Mouse (Mus musculus): ENCODE measurements around the gene Pick1.

Pick1 gene

DNA sequence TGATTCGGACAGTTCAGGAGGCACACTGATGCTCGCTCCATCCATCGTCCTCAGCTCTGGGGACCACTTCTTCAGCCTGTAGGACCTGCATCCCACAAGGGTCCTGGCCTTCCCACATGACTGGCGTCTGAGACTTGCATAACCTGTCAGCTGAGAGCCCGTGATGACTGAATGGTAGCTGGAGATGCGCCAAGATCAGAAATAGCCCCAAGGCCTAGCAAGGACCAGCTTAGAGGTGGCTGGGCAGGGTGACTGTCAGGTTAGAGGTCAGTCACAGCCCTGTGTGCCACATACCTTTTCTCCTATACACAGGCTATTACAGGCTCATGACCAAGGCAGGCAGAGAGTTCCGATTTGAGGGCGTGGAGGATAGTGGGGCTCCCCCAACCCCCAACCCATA is 33.5 kb upstream of the Pick1 start:
- Histone ChIP-seq H3K27me3 (ENCODE audit: insufficient read depth, low read length) (peaks cover 37% of the 10 kb centered on the region), H3K4me3 (replicated peaks; ENCODE audit: low read length) (no peak overlapping the region), H3K9me3 (ENCODE audit: low read length) (no peaks in the 10 kb centered on the region), H3K36me3 (ENCODE audit: insufficient read depth, low read length) (no peaks in the 10 kb centered on the region), H3K4me1 (replicated peaks; ENCODE audit: low read depth, low read length) (peaks cover 33% of the 10 kb centered on the region)
- TF ChIP-seq POU5F1 (IDR thresholded peaks at IDR 0.05; ENCODE audit: borderline replicate concordance, low read length) (no peak), CTCF (conservative IDR thresholded peaks at IDR 0.05; ENCODE audit: low read length) (no peak), NANOG (IDR thresholded peaks at IDR 0.05; ENCODE audit: borderline replicate concordance, low read length) (no peak)

DNA sequence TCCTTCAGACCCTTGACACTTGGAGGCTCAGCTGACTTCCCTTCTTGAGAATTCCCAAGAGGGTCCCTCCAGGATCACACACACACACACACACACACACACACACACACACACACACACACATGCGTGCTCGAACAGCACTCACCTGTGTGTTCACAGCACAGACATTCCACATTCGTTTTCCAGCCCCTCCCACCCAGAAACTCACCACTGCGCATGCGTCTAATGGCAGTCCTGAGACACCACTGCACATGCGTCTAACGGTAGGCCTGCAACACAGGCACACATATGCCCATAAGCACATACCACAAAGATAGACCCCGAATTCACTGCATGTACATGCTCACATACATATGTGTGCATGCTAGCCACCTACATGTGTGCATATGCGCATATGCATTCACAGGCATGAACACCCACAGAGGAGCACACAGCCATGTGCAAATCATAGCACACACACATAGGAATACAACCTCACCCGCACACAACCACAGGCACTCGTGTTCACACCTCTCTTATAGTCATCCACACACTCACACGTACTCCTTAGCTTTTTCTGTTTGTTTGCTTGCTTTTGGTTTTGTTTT is 29.5 kb upstream of the Pick1 start:
- Histone ChIP-seq H3K4me1 (replicated peaks; ENCODE audit: low read depth, low read length) (peaks cover 28% of the 10 kb centered on the region), H3K27me3 (ENCODE audit: insufficient read depth, low read length) (peaks cover 60% of the 10 kb centered on the region), H3K9me3 (ENCODE audit: low read length) (no peaks in the 10 kb centered on the region), H3K36me3 (ENCODE audit: insufficient read depth, low read length) (no peaks in the 10 kb centered on the region), H3K4me3 (replicated peaks; ENCODE audit: low read length) (no peak overlapping the region)
- TF ChIP-seq CTCF (conservative IDR thresholded peaks at IDR 0.05; ENCODE audit: low read length) (no peak), POU5F1 (IDR thresholded peaks at IDR 0.05; ENCODE audit: borderline replicate concordance, low read length) (peak; percentile 95), NANOG (IDR thresholded peaks at IDR 0.05; ENCODE audit: borderline replicate concordance, low read length) (no peak)

DNA sequence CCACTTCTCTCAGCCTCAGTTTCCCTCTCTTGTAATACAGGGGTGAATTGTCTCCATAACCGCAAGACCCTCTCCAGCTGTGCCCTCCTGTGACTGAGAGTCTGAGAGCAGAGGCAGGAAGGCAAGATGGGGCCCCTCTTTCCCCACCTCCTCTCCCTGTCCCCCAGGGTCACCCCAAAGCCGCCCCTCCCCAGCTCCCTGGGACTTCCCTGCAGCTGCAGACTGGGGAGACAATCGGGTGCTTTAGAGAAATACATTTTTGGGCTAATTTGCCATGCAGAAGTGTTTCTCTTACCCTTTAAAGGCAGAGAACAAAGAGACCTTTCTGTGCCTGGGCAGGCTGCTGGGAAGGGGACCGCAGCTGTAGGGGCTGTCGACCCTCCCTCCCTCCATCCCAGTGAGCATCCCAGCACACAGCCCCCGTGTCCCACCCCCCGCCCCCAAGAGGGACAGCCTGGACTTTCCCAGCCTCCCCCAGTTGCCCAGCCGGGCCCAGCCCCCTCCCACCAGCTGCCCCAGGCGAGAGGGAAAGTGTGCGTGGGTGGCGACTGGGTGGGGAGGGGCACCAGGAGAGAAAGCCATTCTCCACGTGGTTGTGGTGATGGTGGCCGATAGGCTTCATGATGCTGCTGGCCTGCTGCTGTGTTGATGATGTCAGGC is 27.4 kb upstream of the Pick1 start:
- Histone ChIP-seq H3K4me3 (replicated peaks; ENCODE audit: low read length) (no peak overlapping the region), H3K27me3 (ENCODE audit: insufficient read depth, low read length) (peaks cover 61% of the 10 kb centered on the region), H3K4me1 (replicated peaks; ENCODE audit: low read depth, low read length) (peaks cover 35% of the 10 kb centered on the region), H3K36me3 (ENCODE audit: insufficient read depth, low read length) (no peaks in the 10 kb centered on the region), H3K9me3 (ENCODE audit: low read length) (no peaks in the 10 kb centered on the region)
- TF ChIP-seq NANOG (IDR thresholded peaks at IDR 0.05; ENCODE audit: borderline replicate concordance, low read length) (no peak), POU5F1 (IDR thresholded peaks at IDR 0.05; ENCODE audit: borderline replicate concordance, low read length) (no peak), CTCF (conservative IDR thresholded peaks at IDR 0.05; ENCODE audit: low read length) (no peak)

DNA sequence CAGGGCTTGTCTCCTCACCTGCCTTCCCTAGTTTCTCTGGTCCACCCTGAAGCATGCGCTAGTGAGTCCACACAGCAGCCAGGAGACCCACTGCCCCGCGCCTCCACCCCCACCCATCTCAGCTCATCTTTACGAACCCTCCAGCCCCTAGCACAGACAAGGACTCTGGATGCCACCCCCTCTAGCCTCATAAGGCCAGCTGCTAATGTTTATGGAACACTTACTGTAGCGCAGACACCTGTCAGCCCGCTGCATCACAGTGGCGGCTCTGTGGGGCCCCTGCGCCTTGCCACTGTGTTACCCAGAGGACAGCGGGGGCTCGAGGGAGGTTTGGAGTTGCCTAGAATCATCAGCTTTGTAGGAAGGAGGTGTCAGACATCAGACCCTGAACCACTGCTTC is 26.4 kb upstream of the Pick1 start:
- peaks cover 61% of the 10 kb centered on the region for H3K27me3 ChIP-seq (ENCODE audit: insufficient read depth, low read length)
- H3K36me3 ChIP-seq (ENCODE audit: insufficient read depth, low read length), result no peaks in the 10 kb centered on the region
- no peaks in the 10 kb centered on the region for H3K9me3 ChIP-seq (ENCODE audit: low read length)
- H3K4me3 ChIP-seq (replicated peaks; ENCODE audit: low read length), result peak overlapping the region; percentile 43
- peaks cover 43% of the 10 kb centered on the region for H3K4me1 ChIP-seq (replicated peaks; ENCODE audit: low read depth, low read length)
- TF ChIP-seq CTCF (conservative IDR thresholded peaks at IDR 0.05; ENCODE audit: low read length) (no peak), NANOG (IDR thresholded peaks at IDR 0.05; ENCODE audit: borderline replicate concordance, low read length) (no peak), POU5F1 (IDR thresholded peaks at IDR 0.05; ENCODE audit: borderline replicate concordance, low read length) (no peak)

DNA sequence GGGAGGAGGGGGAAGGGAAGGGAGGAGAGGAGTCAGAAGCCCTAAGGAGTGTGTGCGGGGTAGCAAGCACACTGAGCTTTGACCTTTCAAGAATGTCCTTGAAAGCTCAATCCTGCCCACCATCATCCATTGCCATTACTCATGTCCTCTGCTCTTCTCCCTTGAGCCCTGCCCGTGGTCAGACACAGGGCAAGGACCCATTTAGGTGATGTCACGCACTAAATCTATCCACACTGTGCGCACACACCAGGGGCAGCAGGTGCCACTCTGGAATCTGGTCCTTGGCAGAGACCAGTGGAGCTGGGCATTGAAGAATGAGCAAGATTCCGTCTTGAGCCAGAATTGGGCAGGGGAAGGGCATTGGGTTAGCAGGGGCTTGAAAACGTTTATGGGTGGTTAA is 20.8 kb upstream of the Pick1 start:
- TF ChIP-seq NANOG (IDR thresholded peaks at IDR 0.05; ENCODE audit: borderline replicate concordance, low read length) (no peak), CTCF (conservative IDR thresholded peaks at IDR 0.05; ENCODE audit: low read length) (no peak), POU5F1 (IDR thresholded peaks at IDR 0.05; ENCODE audit: borderline replicate concordance, low read length) (no peak)
- Histone ChIP-seq H3K4me3 (replicated peaks; ENCODE audit: low read length) (no peak overlapping the region), H3K4me1 (replicated peaks; ENCODE audit: low read depth, low read length) (peaks cover 67% of the 10 kb centered on the region), H3K27me3 (ENCODE audit: insufficient read depth, low read length) (peaks cover 24% of the 10 kb centered on the region), H3K9me3 (ENCODE audit: low read length) (no peaks in the 10 kb centered on the region), H3K36me3 (ENCODE audit: insufficient read depth, low read length) (peaks cover 17% of the 10 kb centered on the region)

DNA sequence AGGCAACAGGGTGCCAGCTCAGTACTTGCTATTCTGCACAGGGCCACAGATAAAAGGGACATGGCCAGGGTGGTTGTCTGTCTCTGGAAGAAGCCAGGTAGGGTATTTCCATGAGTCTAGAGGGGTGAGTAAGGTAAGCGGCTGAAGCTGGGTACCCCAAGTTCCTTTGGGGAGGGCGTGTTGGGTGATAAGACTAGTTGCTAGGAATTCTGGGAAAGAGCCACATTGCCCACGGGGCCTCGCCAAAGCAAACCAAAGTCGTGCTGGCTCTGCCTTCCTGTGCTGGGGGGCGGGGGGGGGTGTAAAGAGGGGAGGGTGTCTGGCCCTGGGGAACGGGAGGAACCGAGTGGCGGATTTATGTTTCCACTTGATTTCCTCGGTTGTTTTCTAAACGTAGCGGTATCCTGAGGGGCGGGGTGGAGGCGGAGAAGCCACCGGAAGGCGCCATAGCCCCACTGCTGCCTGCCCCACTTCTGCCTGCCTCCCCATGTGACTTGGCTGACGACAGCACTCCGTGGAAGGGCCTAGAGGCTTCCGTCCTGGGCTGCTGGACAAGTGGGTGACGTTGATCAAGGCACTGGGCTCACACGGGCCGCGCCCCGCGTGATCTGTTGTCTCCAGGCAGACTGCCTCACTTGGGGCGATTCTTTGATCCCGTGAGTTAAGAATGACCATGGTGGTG is 20.1 kb upstream of the Pick1 start:
- H3K4me1 ChIP-seq (replicated peaks; ENCODE audit: low read depth, low read length), result peaks cover 74% of the 10 kb centered on the region
- H3K36me3 ChIP-seq (ENCODE audit: insufficient read depth, low read length), result peaks cover 20% of the 10 kb centered on the region
- peaks cover 20% of the 10 kb centered on the region for H3K27me3 ChIP-seq (ENCODE audit: insufficient read depth, low read length)
- no peaks in the 10 kb centered on the region for H3K9me3 ChIP-seq (ENCODE audit: low read length)
- H3K4me3 ChIP-seq (replicated peaks; ENCODE audit: low read length), result peak overlapping the region; percentile 77
- no peak for TF ChIP-seq CTCF (conservative IDR thresholded peaks at IDR 0.05; ENCODE audit: low read length)
- TF ChIP-seq POU5F1 (IDR thresholded peaks at IDR 0.05; ENCODE audit: borderline replicate concordance, low read length), result no peak
- TF ChIP-seq NANOG (IDR thresholded peaks at IDR 0.05; ENCODE audit: borderline replicate concordance, low read length), result no peak

DNA sequence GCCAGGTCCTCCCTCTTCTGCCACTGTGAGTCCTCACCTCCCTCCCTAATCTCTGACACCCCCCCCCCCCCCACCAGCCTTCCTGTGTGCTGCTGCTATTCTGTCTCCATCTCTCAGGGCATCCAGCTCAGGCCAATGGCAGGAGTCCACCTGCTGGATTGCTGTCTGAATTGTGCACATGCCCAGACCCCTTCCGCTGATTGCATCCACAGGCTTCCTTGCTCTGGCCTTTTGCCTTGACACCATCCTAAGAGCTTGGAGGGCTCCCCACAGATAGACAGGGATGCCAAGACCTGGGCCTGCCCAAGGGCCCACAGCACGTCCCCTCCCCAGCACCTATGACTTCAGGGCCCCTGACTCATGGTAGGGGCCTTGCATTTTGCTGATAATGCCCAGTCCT is 18.6 kb upstream of the Pick1 start:
- TF ChIP-seq NANOG (IDR thresholded peaks at IDR 0.05; ENCODE audit: borderline replicate concordance, low read length) (no peak), CTCF (conservative IDR thresholded peaks at IDR 0.05; ENCODE audit: low read length) (no peak), POU5F1 (IDR thresholded peaks at IDR 0.05; ENCODE audit: borderline replicate concordance, low read length) (no peak)
- Histone ChIP-seq H3K4me1 (replicated peaks; ENCODE audit: low read depth, low read length) (peaks cover 80% of the 10 kb centered on the region), H3K4me3 (replicated peaks; ENCODE audit: low read length) (peak overlapping the region; percentile 39; the same call in 1 of the 2 replicates), H3K36me3 (ENCODE audit: insufficient read depth, low read length) (peaks cover 34% of the 10 kb centered on the region), H3K9me3 (ENCODE audit: low read length) (no peaks in the 10 kb centered on the region), H3K27me3 (ENCODE audit: insufficient read depth, low read length) (peaks cover 6% of the 10 kb centered on the region)

DNA sequence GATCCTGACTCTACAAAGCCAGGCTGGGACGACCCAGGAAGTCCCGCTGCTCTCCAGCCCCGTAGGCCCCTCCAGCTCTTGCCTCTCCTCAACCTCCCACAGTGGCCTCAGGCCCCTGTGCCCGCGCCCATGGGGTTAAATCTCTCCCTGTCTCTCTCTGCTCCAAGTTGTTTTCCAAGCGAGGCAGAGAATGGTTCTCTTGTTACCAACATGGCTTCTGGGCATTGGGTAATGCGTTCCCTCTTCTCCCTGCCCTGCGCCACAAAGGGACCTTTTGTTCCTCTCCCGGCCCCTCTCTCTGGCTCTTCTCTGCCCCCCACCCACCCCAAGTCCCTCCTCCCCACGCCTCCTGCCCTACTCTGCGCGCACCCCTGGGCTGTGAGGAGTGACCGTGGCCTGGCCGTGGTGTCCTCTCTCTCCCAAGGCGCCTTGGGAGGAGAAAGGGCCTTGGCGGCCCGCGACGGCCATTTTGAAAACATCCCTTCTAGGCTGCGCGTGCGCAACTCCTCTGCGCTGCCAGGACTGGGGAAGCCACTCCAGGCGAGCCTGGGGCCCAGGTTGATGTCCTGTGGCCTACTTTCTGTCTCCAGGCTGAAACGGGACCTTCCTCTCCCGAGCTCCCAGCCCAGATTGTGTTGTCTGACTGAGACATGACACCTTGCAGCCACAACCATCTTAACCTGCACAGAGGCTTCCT is 16.1 kb upstream of the Pick1 start:
- H3K9me3 ChIP-seq (ENCODE audit: low read length), result no peaks in the 10 kb centered on the region
- peaks cover 66% of the 10 kb centered on the region for H3K4me1 ChIP-seq (replicated peaks; ENCODE audit: low read depth, low read length)
- peaks cover 55% of the 10 kb centered on the region for H3K36me3 ChIP-seq (ENCODE audit: insufficient read depth, low read length)
- peak overlapping the region; percentile 67 for H3K4me3 ChIP-seq (replicated peaks; ENCODE audit: low read length)
- no peaks in the 10 kb centered on the region for H3K27me3 ChIP-seq (ENCODE audit: insufficient read depth, low read length)
- TF ChIP-seq CTCF (conservative IDR thresholded peaks at IDR 0.05; ENCODE audit: low read length) (no peak), NANOG (IDR thresholded peaks at IDR 0.05; ENCODE audit: borderline replicate concordance, low read length) (no peak), POU5F1 (IDR thresholded peaks at IDR 0.05; ENCODE audit: borderline replicate concordance, low read length) (no peak)

All from E14TG2a.4 (cell line).